Mouse (Mus musculus) ES-E14 (cell line): ENCODE data around the gene Gpm6a.

Experiments
- CHD2 ChIP-seq: IDR thresholded peaks from 2 replicates; pipeline ENCODE4 v1.6.1; 2014; ENCODE audit warnings: mild to moderate bottlenecking, low read depth, low read length, inconsistent platforms
- HCFC1 ChIP-seq: IDR thresholded peaks from 2 replicates; pipeline ENCODE4 v1.6.1; 2012; ENCODE audit warnings: low read length, inconsistent platforms, borderline replicate concordance; ENCODE audit not compliant: insufficient read depth
- MAFK ChIP-seq: IDR thresholded peaks from 2 replicates; pipeline ENCODE4 v1.6.1; 2014; ENCODE audit warnings: mild to moderate bottlenecking, low read depth, low read length, inconsistent platforms; ENCODE audit not compliant: insufficient read depth
- ZC3H11A ChIP-seq: IDR thresholded peaks from 2 replicates; pipeline ENCODE4 v1.6.1; 2012; ENCODE audit warnings: low read depth, mild to moderate bottlenecking, inconsistent platforms, low read length, borderline replicate concordance
- ZNF384 ChIP-seq: IDR thresholded peaks from 2 replicates; pipeline ENCODE4 v1.6.1; 2012; ENCODE audit warnings: low read depth, low read length, inconsistent platforms

GRCm38 (mm10) chr8:54986791-54987190 lies 32.1 kb downstream of the Gpm6a start:
- no peak for TF ChIP-seq HCFC1
- TF ChIP-seq CHD2 = no peak
- no peak for TF ChIP-seq MAFK
- TF ChIP-seq ZNF384 = no peak
- TF ChIP-seq ZC3H11A = no peak
